In the genomic region with DNA sequence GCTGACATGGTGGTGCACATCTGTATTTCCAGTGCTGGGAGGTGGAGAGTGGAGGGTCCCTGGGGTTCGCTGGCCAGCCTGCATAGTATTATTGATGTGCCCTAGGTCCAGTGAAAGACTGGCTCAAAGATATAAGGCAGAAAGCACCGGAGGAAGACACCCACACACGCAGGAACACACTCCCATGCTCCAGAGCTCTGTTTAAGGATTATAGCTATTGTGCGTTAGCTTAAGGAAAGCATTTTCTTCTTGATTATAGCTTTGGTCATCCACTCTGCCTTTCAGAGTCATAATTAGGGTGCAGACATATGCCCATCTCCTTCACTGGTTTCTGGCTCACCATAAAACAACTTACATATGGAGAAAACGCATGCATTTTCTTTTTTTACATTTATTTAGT, we compare ENCODE assay signal across 20 mouse cellular contexts.
A peak's percentile ranks its signal among the peaks of the same experiment; 100 is the strongest.
DNase-seq lines count a peak whose midpoint lies in the region; ATAC-seq and TF ChIP-seq lines count a peak whose summit lies in the region.
"Had no signal": no experiment of that assay in that cellular context is flagged by ENCODE, and none has a peak within 500 bp of the region (broad histone marks: within the 10 kb centered on the region; RNA-seq: fewer than 3 reads in every experiment).

No protein-coding gene starts in this region.

- H3K4me3 ChIP-seq in kidney, embryonic 15.5 days (replicated peaks): no peak overlapping the region
- no peak overlapping the region for H3K4me3 ChIP-seq in layer of hippocampus, adult 2 months
- H3K4me3 ChIP-seq: embryonic facial prominence, embryonic 13.5 days; embryonic facial prominence, embryonic 15.5 days; erythroblast, embryonic 14.5 days; forebrain, embryonic 10.5 days; forebrain, embryonic 13.5 days had no signal

- ATAC-seq in frontal cortex, adult (ENCODE audit: low TSS enrichment): peak; percentile 67
- no peak for ATAC-seq in kidney, embryonic 15.5 days (replicated peaks; ENCODE audit: low FRiP score)

- no peak for DNase-seq in frontal cortex, postnatal 14 days (ENCODE audit: low spot score in 2 of 2)
- DNase-seq in kidney, postnatal 14 days: no peak
- DNase-seq in layer of hippocampus, adult 2 months (ENCODE audit: low spot score in 2 of 2): no peak
- DNase-seq in layer of hippocampus, adult 9-10 months (ENCODE audit: low spot score): no peak
- DNase-seq: adrenal gland, adult 2 months; adrenal gland, postnatal 10 days; adrenal gland, postnatal 25 days; cerebellum, adult 11 months; cerebellum, adult 18-20 months; cerebellum, adult 8-10 months; cerebellum, adult 9-11 months; cerebellum, postnatal 14 days; cerebellum, postnatal 36 days had no signal

- H3K4me2 ChIP-seq in kidney, embryonic 15.5 days: no peak overlapping the region
- H3K4me2 ChIP-seq: embryonic facial prominence, embryonic 13.5 days; embryonic facial prominence, embryonic 15.5 days; forebrain, embryonic 13.5 days had no signal

- no peaks in the 10 kb centered on the region for H3K36me3 ChIP-seq in kidney, embryonic 15.5 days
- H3K36me3 ChIP-seq: embryonic facial prominence, embryonic 13.5 days; embryonic facial prominence, embryonic 15.5 days; forebrain, embryonic 10.5 days had no signal

- peaks cover 16% of the 10 kb centered on the region for H3K4me1 ChIP-seq in kidney, embryonic 15.5 days
- H3K4me1 ChIP-seq: forebrain, embryonic 10.5 days; forebrain, embryonic 13.5 days had no signal

- TF ChIP-seq CTCF in layer of hippocampus, adult 2 months (conservative IDR thresholded peaks at IDR 0.05): no peak

- 81% methylated on average over 5 of the region's 5 CpGs for WGBS in kidney, embryonic 15.5 days

- no peaks in the 10 kb centered on the region for H3K27me3 ChIP-seq in kidney, embryonic 15.5 days
- H3K27me3 ChIP-seq: embryonic facial prominence, embryonic 13.5 days; embryonic facial prominence, embryonic 15.5 days; forebrain, embryonic 13.5 days had no signal

- peak overlapping the region; percentile 42; the same call in 1 of the 2 replicates for H3K27ac ChIP-seq in kidney, embryonic 15.5 days
- 0 out of 2 replicates have a peak overlapping the region, but pooled peaks have one; percentile 10 for H3K27ac ChIP-seq in layer of hippocampus, adult 2 months
- H3K27ac ChIP-seq: embryonic facial prominence, embryonic 13.5 days; embryonic facial prominence, embryonic 15.5 days; forebrain, embryonic 10.5 days had no signal

- H3K9ac ChIP-seq in kidney, embryonic 15.5 days: no peak overlapping the region
- H3K9ac ChIP-seq: embryonic facial prominence, embryonic 13.5 days; embryonic facial prominence, embryonic 15.5 days; forebrain, embryonic 13.5 days had no signal

- no peaks in the 10 kb centered on the region for H3K9me3 ChIP-seq in kidney, embryonic 15.5 days (replicated peaks)
- H3K9me3 ChIP-seq: embryonic facial prominence, embryonic 13.5 days; embryonic facial prominence, embryonic 15.5 days; forebrain, embryonic 10.5 days; forebrain, embryonic 13.5 days had no signal
